Mouse (Mus musculus) embryonic facial prominence, embryonic 15.5 days (tissue): ENCODE data around the gene Cav3. TPM values are rescaled to one million over a fixed set of nuclear protein-coding genes. Genes with fewer than 3 reads are reported as not detected.
A peak's percentile ranks its signal among the peaks of the same experiment; 100 is the strongest.

Experiments
- ATAC-seq: fragments of 200-750 bp; cut with Nextera tagmentation; 2 replicates; pipeline ENCODE4 v1.8.0; 2017; ENCODE audit warnings: low read depth, moderate TSS enrichment; ENCODE audit not compliant: insufficient number of reproducible peaks, low FRiP score, low TSS enrichment
- H3K27ac ChIP-seq: fragments of 300-500 bp; sonication (generic); replicated peaks from 2 replicates; pipeline ENCODE4 v1.5.1; 2015; ENCODE audit warnings: mild to moderate bottlenecking, inconsistent platforms
- H3K27me3 ChIP-seq: fragments of 300-500 bp; sonication (generic); 2 replicates; pipeline ENCODE4 v1.6.1; 2015; ENCODE audit warnings: inconsistent platforms
- H3K36me3 ChIP-seq: fragments of 300-500 bp; sonication (generic); 2 replicates; pipeline ENCODE4 v1.6.1; 2015; ENCODE audit warnings: mild to moderate bottlenecking, inconsistent platforms
- H3K4me1 ChIP-seq: fragments of 300-500 bp; sonication (generic); 2 replicates; pipeline ENCODE4 v1.6.1; 2015; ENCODE audit warnings: inconsistent platforms
- H3K4me2 ChIP-seq: fragments of 300-500 bp; sonication (generic); replicated peaks from 2 replicates; pipeline ENCODE4 v1.6.1; 2015; ENCODE audit warnings: mild to moderate bottlenecking, inconsistent platforms
- H3K4me3 ChIP-seq: fragments of 300-500 bp; sonication (generic); replicated peaks from 2 replicates; pipeline ENCODE4 v1.5.1; 2015; ENCODE audit warnings: mild to moderate bottlenecking, inconsistent platforms
- H3K9ac ChIP-seq: fragments of 300-500 bp; sonication (generic); 2 replicates; pipeline ENCODE4 v1.6.1; 2015; ENCODE audit warnings: inconsistent platforms
- H3K9me3 ChIP-seq: fragments of 300-500 bp; sonication (generic); replicated peaks from 2 replicates; pipeline ENCODE4 v1.6.1; 2016; ENCODE audit warnings: inconsistent platforms
- WGBS: fragments of 180-500 bp; shearing (Covaris S2); methylation state at CpG from one replicate; pipeline ENCODE4 v1.1.7; 2015; 5-methylcytosine and 5-hydroxymethylcytosine counted together
- polyA plus RNA-seq: library from polyadenylated mRNA; unstranded; fragments of >200 nt; fragmentation: Nextera tagmentation; extraction: Ambion mirVana; gene quantifications from 2 replicates; pipeline ENCODE4 v1.2.1, GENCODE M21; 2015

Cav3 gene
- 31.2 and 38.7 TPM in 2 replicates for polyA plus RNA-seq

DNA sequence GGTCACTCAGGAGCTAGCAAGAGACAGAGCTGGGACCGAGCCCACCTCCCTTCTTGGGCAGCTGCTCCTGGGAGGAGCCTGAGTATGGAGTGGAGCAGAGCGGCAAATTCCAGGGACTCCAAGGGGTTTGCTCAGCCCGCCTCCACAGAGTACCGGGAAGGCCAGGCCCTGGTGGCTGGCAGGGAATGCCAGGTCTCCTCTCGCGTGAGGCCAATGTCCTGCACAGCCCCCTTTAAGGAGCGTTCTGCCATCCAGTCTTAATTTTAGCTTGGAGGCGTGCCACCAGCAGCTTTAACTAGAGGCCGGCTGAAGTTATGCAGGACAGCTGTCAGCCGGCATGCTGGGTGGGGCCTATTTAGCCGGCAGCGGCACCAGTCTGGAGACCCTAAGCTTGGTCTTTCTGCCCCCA is at the start of gene Cav3:
Gene Cav3 (plus strand): TSS at position 165 of the 409 bp plus-strand sequence.
- H3K9me3 ChIP-seq, result no peaks in the 10 kb centered on the region
- WGBS, result 50% methylated on average over 12 of the region's 12 CpGs
- peak within 1 kb of the TSS; percentile 65 for H3K27ac ChIP-seq
- peak; percentile 85 for ATAC-seq
- H3K27me3 ChIP-seq, result no peaks in the 10 kb centered on the region
- no peak within 1 kb of the TSS for H3K9ac ChIP-seq
- no peak within 1 kb of the TSS for H3K4me3 ChIP-seq
- H3K36me3 ChIP-seq, result no peaks in the 10 kb centered on the region
- peaks cover 22% of the 10 kb centered on the region for H3K4me1 ChIP-seq
- peak within 1 kb of the TSS; percentile 17; the same call in 1 of the 2 replicates for H3K4me2 ChIP-seq

- H3K27me3 ChIP-seq, result no peaks in the 10 kb centered on the region
- no peak overlapping the region for H3K27ac ChIP-seq
- H3K9ac ChIP-seq, result no peak overlapping the region
- H3K9me3 ChIP-seq, result no peaks in the 10 kb centered on the region
- no peak overlapping the region for H3K4me2 ChIP-seq
- 72% methylated on average over 9 of the region's 9 CpGs for WGBS
- no peak overlapping the region for H3K4me3 ChIP-seq
- H3K36me3 ChIP-seq, result no peaks in the 10 kb centered on the region
- no peak for ATAC-seq
- no peaks in the 10 kb centered on the region for H3K4me1 ChIP-seq
These were observed 40.0 kb upstream of the Cav3 start for GRCm38 (mm10) chr6:112419333-112419732.

- Histone ChIP-seq H3K36me3 (no peaks in the 10 kb centered on the region), H3K27ac (no peak overlapping the region), H3K4me1 (no peaks in the 10 kb centered on the region), H3K9ac (no peak overlapping the region), H3K4me3 (no peak overlapping the region), H3K27me3 (no peaks in the 10 kb centered on the region), H3K4me2 (no peak overlapping the region), H3K9me3 (no peaks in the 10 kb centered on the region)
- ATAC-seq, result no peak
- 91% methylated on average over 1 of the region's 1 CpGs for WGBS
These were observed 38.4 kb upstream of the Cav3 start for GRCm38 (mm10) chr6:112420883-112421282.

DNA sequence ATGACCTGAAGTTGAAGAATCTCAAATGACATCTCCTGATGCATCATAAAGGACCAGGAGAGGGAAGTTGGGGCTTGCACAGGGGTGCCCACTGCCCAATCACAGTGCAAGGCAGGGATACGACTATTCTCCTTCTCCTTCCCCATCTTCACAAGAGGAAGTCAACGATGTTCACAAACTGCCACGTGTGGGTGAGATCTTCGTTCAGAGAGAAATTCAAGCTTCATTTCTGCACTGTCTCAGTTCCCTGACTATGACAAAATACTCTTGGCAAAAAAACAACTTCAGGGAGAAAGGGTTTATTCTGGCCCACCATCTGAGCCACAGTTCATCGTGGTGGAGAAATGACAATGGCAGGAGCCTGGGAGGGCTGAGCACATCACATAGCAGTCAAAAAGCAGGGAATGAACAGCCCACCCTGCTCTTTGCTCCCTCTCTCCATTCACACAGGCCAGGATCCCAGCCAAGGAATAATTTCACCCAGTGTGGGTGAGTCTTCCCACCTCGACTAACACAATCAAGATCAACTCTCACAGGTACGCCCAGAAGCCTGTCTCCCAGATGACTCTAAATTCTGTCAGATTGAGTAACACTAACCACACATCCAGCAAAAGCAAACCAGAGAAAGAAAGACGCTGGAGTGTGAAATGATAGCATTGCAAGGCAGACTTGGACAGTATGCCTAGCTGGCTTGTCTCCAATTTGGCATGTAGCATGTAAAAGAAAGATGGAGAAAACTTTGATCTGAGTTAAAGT is 35.4 kb upstream of the Cav3 start:
- H3K27ac ChIP-seq, result no peak overlapping the region
- WGBS, result 63% methylated on average over 8 of the region's 8 CpGs

GRCm38 (mm10) chr6:112426018-112426732 is 33.1 kb upstream of the Cav3 start:
- ATAC-seq, result no peak
- Histone ChIP-seq H3K27me3 (no peaks in the 10 kb centered on the region), H3K36me3 (no peaks in the 10 kb centered on the region), H3K9me3 (no peaks in the 10 kb centered on the region), H3K4me1 (no peaks in the 10 kb centered on the region), H3K4me3 (no peak overlapping the region), H3K27ac (no peak overlapping the region), H3K9ac (no peak overlapping the region), H3K4me2 (no peak overlapping the region)
- 70% methylated on average over 6 of the region's 6 CpGs for WGBS

More for the DNA sequence above, 35.4 kb upstream of the Cav3 start:
- Histone ChIP-seq H3K4me3 (no peak overlapping the region), H3K4me1 (no peaks in the 10 kb centered on the region), H3K27me3 (no peaks in the 10 kb centered on the region), H3K9me3 (no peaks in the 10 kb centered on the region), H3K4me2 (no peak overlapping the region), H3K9ac (no peak overlapping the region), H3K36me3 (no peaks in the 10 kb centered on the region)
- no peak for ATAC-seq

DNA sequence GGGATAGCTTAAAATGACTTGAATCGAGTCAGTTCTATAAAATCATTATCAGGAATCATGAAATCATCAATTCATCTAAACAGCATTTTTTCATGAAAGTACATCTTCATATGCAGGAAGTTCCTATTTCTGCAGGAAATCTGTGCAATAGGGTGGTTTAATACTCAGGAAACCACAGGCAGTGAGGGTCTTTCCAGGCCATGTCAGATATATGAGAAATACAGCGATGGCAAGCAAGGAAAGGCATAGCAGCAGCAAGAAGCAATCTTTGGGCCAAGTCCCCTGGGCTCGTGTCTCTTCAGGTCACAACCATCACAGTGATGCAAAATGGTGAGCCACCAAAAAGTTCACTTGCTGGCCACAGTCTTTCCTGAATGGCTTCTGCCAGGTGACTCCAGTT is 13.6 kb upstream of the Cav3 start:
- Histone ChIP-seq H3K9ac (no peak overlapping the region), H3K4me3 (no peak overlapping the region), H3K36me3 (no peaks in the 10 kb centered on the region), H3K9me3 (no peaks in the 10 kb centered on the region), H3K4me1 (no peaks in the 10 kb centered on the region), H3K27me3 (no peaks in the 10 kb centered on the region), H3K27ac (no peak overlapping the region), H3K4me2 (no peak overlapping the region)
- no peak for ATAC-seq
- 83% methylated on average over 3 of the region's 3 CpGs for WGBS

DNA sequence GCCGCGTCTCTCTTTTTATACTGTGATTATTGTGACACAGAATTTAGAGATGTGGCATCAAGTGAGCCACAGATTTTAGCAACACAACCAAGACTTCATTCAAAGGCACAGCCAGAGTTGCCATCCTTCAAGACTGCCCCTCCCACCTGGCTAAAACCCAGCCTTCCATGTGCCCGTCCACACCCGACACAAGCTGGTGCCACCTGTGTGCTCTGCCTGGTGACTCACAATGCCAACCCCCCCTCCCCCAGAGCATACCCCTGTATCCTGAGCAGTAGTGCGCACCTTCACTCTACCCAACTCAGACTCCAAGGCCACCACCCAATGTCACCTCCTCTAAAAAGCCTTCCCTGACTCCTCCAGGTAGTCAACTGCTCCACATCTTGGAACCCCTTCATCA is 2.2 kb downstream of the Cav3 start:
- no peak overlapping the region for H3K9ac ChIP-seq

GRCm38 (mm10) chr6:112463331-112463730 is 4.0 kb downstream of the Cav3 start:
- Histone ChIP-seq H3K36me3 (no peaks in the 10 kb centered on the region), H3K9ac (no peak overlapping the region), H3K9me3 (no peaks in the 10 kb centered on the region), H3K27me3 (no peaks in the 10 kb centered on the region), H3K4me1 (peaks cover 22% of the 10 kb centered on the region), H3K4me2 (no peak overlapping the region), H3K4me3 (no peak overlapping the region), H3K27ac (no peak overlapping the region)
- WGBS, result 76% methylated on average over 6 of the region's 6 CpGs
- ATAC-seq, result no peak

More for the DNA sequence above, 2.2 kb downstream of the Cav3 start:
- Histone ChIP-seq H3K4me1 (peaks cover 22% of the 10 kb centered on the region), H3K4me3 (no peak overlapping the region), H3K27ac (no peak overlapping the region), H3K9me3 (no peaks in the 10 kb centered on the region), H3K4me2 (no peak overlapping the region), H3K27me3 (no peaks in the 10 kb centered on the region), H3K36me3 (no peaks in the 10 kb centered on the region)
- no peak for ATAC-seq
- WGBS, result 78% methylated on average over 5 of the region's 5 CpGs

DNA sequence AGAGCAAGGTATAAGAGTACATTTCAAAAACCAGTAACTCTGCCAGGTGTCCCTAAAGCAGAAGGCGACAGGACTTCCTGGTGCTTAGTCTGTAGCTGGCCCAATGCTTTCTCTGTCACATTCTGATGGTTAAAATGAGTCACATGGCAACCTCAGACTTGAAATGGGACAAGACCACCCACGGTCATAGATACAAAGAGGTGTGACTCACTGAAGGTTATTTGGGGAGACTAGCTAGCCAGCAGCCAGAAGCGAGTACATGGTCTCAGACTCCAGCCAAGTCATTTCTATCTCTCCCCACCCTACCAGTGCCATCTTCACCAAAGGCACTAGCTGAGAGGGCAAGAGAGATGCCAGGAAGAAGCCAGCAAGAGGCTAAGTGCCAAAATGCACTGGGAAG is 6.1 kb downstream of the Cav3 start:
- Histone ChIP-seq H3K4me1 (peaks cover 10% of the 10 kb centered on the region; the same call in 1 of the 2 replicates), H3K36me3 (no peaks in the 10 kb centered on the region), H3K27me3 (no peaks in the 10 kb centered on the region), H3K9me3 (no peaks in the 10 kb centered on the region), H3K27ac (no peak overlapping the region), H3K9ac (no peak overlapping the region), H3K4me3 (no peak overlapping the region), H3K4me2 (no peak overlapping the region)
- 85% methylated on average over 3 of the region's 3 CpGs for WGBS
- no peak for ATAC-seq

DNA sequence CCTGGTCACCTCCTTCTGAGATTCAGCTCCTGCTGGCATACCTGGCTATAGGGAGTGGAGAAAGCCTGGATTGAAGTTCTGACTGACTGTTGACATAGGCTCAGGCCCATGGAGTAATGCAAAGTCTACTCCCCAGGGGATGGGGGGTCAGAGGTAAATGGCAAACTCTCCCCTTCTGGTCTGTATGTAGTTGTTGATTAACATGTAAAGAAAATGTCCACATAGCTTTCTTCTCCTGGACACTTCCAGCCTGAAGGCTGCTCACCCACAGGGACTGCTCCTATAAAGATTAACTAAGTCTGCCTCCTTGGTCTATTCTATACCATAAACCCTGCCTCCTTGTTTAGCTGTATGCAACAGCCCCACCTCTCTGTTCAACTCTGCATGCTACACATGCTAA is 6.7 kb downstream of the Cav3 start:
- H3K4me2 ChIP-seq, result no peak overlapping the region
- 0 out of 2 replicates have a peak, but pooled peaks cover 8% of the 10 kb centered on the region for H3K4me1 ChIP-seq
- ATAC-seq, result no peak
- H3K9ac ChIP-seq, result no peak overlapping the region
- no peak overlapping the region for H3K27ac ChIP-seq
- no peaks in the 10 kb centered on the region for H3K9me3 ChIP-seq
- no peaks in the 10 kb centered on the region for H3K36me3 ChIP-seq
- no peak overlapping the region for H3K4me3 ChIP-seq
- no peaks in the 10 kb centered on the region for H3K27me3 ChIP-seq

DNA sequence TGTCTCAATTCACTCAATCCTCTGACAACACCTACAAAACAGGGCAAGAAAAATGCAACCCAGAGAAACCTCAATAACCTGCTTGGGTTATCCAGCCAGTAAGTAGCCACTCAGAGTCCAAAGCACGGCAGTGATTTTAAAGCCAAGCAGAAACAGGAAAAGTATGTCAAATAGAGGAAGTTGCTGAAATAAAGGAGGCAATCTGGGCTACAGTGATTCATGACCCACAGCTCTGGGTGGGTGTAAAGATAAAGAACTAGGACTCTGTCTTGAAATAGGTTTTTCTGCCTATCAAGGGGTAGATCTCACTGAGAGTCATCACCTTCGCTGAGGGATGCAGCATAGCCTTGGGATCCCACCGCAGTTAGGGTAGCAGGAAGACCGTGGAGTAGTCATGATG is 12.3 kb downstream of the Cav3 start:
- H3K27me3 ChIP-seq, result no peaks in the 10 kb centered on the region
- no peaks in the 10 kb centered on the region for H3K9me3 ChIP-seq
- no peaks in the 10 kb centered on the region for H3K36me3 ChIP-seq
- H3K9ac ChIP-seq, result no peak overlapping the region
- ATAC-seq, result no peak
- no peak overlapping the region for H3K4me3 ChIP-seq
- H3K27ac ChIP-seq, result no peak overlapping the region
- H3K4me1 ChIP-seq, result no peaks in the 10 kb centered on the region
- no peak overlapping the region for H3K4me2 ChIP-seq
- 85% methylated on average over 4 of the region's 4 CpGs for WGBS
